Mouse (Mus musculus): ENCODE measurements around the gene Tmprss9.

Tmprss9 gene

DNA sequence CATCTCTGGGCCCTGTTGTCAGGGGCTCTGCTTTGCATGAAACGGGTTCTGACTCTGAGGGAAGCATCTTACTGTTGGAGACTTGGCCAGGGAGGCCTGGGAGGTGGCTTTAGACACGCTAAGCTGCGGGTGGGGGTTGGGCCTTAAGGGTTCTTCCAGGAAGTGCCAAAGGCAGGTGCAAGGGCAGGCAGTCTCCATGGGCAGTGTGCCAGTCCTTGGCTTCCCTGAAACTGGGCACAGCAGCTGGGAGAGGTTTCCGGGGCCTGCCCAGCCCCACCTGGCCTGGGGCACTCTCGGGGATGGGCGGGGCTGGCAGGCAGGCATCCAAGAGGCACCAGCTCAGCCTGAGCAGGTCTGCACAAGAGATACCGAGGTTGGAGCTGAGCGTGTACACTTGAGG is 66.0 kb downstream of the Tmprss9 start:
- peak in 1 of 2 experiments; percentile 29 for DNase-seq (ENCODE audit: low spot score in 2 of 2)

DNA sequence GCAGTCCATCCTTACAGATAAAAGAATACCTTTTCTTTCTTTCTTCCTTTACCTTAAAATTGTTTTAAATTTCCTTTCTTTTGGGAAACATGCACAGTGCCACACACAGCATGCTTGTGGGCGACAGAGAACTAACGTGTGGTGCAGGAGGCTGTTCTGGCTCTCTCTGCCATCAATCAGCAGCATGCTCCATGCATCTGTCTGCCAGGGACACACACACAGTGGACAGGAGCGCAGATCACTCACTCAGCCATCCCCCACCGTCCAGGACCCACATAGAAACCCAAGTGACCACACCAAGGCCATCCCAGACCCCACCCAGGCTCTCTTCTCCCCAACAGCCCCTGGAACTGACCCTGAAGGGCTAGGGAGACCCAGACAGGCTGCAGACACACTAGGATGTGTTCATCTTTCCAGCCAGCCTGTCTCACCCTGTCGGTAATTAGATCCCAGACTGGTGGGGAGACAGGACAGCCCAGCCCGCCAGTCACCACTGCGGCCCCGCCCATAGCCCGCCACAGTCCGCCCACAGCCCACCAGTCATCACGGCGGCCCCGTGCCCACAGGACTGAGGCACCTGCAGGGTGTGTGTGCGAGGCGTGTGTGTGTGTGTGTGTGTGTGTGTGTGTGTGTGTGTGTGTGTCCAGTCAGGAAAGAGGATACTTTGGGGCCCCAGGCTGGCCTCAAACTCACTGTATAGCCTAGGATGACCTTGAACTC is 67.3 kb downstream of the Tmprss9 start:
- no peak for DNase-seq (ENCODE audit: low spot score in 2 of 2)

DNA sequence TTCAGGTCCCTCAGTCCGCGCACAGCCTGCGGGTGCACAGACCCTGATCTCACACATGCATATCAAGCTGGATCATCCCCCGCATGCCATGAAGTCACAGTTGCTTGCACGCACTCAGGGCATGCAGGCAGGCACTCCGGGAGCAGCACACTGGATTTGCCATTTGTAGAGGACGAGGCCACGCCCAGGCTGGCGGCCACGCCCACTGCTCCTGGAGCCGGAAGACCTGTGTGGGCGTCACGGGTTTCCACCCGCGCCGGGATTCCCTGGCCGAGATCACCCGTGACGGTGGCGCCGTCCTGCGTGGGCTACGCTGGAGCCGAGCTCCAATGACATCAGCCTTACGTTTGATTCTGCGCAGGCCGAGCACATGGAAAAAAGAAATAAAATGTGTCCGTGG is 68.0 kb downstream of the Tmprss9 start:
- peak; percentile 65 to 76 for DNase-seq (ENCODE audit: low spot score in 2 of 2)

DNA sequence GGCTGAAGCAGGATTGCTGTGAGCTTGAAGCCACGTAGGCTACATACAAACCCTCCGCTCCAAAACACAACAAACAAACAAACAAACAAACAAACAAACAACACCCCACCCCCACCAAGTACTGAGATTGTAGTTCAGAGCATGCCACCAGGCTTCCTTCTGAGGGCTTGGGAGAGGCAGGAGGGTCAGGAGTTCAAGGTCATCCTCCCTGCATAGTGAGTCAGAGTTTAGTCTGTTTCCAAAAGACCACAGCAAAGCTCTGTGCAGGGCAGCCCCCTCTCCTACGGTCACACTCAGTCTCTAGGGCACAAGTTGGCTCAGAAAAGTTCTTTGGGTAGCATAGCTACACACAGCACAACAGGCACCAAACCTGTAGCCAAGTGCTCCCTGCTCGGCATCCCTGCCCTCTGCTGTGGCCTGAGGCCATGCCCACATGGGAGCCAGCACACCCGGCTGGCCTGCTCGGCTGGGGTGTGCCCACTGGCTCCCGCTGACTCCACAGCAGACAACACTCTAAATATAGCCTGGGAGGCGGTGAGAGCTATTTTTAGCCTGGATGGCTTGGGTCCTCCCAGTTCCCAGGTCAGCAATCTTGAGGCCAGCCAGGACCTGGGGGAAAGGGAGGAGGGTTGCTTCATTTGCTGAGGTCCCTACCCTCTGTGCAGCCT is 68.8 kb downstream of the Tmprss9 start:
- no peak for DNase-seq (ENCODE audit: low spot score in 2 of 2)

DNA sequence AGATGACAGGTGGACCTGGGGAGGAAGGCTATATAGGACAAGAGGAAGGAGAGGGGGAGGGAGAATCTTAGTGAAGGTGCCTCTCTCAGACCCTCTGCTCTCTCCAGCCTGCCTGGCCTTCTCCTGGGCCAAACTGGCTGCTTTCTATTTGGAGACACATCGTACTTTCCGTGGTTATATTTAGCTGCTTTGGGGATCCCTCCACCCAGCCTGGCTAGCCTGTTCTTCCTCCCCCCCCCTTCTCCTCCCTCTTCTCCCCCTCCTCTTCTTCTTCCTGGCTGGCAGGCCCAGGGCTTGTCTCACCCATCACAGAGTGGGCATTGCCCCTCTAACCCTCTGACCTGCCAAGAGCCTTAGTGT is 69.3 kb downstream of the Tmprss9 start:
- no peak for DNase-seq (ENCODE audit: low spot score in 2 of 2)

DNA sequence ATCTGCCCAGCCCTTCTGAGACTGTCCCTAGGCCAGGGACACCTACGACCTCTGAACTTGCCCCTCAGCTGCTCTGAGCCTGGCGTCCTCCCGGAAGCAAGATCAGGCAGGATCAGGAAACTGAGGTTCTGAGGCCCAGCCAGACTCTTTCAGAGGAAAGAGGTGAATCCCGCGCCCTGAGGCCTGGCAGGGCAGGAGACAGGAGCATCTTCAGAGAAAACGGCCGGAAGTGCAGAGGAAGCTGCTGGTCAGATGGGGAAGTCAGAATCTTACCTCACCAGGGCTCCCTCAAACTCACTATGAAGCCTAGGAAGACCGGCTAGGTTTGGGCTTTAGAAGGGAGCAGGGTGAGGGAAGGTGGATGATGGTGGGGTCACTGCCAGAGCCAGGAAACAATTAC is 71.3 kb downstream of the Tmprss9 start:
- DNase-seq (ENCODE audit: low spot score in 2 of 2), result no peak

DNA sequence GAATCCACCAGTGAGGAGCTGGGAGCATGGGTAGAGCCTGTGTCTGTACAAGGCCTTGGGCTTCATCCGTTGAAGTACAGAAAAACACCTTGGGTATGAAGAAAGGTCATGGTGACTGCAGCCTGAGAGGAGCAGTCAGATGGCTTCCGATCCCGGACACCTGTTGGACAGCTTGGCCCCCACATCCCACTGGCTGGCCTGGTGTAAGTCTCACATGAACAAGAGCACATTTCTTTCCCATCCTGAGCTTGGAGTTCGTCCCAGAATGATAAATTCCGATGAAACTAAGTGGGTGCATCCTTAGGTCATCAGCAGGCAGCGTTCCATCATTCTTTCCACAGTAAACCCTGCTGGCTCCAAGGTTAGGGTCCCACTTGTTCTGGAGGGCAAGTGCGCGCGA is 72.1 kb downstream of the Tmprss9 start:
- no peak for DNase-seq (ENCODE audit: low spot score in 2 of 2)

DNA sequence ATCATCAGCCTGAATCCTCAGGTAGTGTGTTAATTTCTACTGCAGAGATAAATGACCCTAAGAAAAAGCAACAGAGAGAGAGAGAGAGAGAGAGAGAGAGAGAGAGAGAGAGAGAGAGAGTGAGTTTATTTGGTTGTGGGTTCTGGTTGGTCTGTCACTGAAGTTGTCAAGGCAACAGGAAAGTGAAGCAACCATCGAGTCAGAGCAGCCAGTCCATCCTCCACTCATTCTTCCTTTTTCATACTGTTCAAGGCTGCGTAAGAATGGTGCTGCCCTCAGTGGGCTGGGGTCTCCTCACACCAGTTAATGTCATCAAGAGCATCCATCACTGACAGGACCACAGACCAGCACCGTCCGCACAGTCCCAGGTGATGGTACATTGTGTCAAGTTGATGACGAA is 72.6 kb downstream of the Tmprss9 start:
- DNase-seq (ENCODE audit: low spot score in 2 of 2), result no peak

DNA sequence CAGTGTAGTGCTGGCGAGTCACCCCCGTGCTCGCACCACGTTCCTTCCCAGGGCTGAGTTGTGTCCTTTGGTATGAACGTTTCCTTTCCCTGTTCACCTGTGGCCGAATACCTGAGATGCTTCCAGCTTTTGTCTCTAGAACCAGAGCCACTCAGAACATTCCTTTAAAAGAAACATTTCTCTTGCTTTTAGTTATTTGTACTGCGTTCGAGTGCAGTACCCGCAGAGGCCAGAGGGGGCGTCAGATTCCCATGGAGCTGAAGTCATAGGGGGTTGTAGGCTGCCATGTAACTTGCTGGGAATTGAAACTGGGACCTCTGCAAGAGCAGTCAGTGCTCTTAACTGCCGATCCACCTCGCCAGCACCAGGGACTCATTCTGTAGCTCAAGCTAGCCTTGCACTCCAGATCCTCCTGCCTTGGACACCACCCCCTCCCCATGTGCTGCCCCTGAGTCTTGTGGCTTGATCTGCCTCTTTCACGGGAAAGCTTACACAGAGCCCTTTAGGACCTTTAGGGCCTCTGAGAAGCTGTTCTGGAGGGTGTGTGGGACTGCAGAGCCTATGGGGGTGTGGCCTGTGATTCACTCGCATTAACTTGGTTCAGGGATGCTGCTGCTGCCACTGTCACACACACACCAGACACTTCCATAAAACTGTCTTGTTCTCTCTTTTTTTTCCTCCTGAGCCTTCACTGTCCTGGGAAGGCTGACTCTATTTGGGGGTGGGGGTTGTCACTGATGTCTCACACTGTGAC is 75.2 kb downstream of the Tmprss9 start:
- no peak for DNase-seq (ENCODE audit: low spot score in 2 of 2)

DNA sequence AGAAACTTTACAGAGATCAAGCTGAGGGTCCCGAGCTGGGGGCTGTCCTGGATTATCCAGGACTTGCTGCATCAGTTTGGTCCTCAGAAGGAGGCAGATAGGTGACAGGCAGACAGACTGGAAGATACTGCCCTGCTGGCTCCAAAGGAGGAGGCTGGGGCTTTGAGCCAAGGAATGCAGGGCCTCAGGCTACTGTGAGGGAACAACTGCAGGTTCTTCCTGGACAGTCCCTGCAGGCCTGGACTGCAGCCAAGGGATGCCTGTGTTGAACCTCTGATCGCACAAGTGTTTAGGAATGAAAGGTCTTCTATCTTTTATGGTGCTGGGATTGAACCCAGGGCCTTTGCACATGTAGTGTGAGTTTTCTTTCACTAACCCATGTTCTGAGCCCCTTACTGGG is 76.2 kb downstream of the Tmprss9 start:
- no peak for DNase-seq (ENCODE audit: low spot score in 2 of 2)

DNA sequence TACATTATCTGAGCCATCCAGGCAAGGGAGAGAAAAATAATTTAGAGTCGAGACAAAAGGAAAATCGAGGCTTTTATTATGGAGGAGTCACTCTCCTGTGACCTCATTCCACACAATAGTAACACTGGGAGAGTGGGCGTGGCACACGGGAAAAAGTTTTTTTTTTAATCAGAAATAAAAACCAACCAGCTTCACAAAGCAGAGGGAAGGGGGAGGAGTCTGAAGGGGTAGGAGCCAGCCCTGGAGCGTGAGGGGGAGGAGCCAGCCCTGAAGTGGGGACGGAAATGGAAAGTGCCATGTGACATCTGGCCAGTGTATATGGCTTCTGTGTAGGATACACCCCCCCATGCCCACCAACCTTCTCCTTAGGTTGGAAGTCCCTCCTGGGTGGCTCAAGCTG is 76.9 kb downstream of the Tmprss9 start:
- DNase-seq (ENCODE audit: low spot score in 2 of 2), result no peak

DNA sequence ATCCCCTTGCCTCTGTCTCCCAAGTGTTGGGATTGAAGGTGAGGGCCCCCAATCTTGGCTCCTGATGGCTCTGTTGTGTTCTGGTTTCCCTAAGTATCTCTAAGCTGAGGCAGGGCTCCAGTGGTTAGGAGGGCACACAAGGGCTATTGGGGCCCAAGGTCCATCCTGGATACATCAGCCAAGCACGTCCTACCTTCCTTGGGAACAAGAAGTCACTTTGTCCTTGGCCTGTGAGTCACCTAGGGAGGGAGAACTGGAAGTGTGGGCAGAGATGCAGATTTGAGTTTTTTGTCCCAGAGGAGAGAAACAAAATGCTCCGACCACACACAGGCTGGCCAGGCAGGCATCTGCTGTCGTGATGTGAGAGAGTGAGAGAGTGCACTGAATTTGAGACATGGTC is 77.4 kb downstream of the Tmprss9 start:
- no peak for DNase-seq (ENCODE audit: low spot score in 2 of 2)

Data from spleen, postnatal 36 days (tissue).